Mouse (Mus musculus): Measurements from ENCODE around the gene Epas1. TPM values are rescaled to one million over a fixed set of nuclear protein-coding genes. Genes with fewer than 3 reads are reported as not detected.

Epas1 gene
- total and polyA plus RNA-seq, 3 experiments, result not detected

GRCm38 (mm10) chr17:86872643-86873042, 119.1 kb downstream of the Epas1 start:
- Histone ChIP-seq H3K4me1 (ENCODE audit: control insufficient read depth in 1 of 2, insufficient read depth in 2 of 2, low read length in 2 of 2) (peaks cover 6 to 17% of the 10 kb centered on the region in 2 experiments; a peak in 3 of 4 replicates), H3K9ac (ENCODE audit: control insufficient read depth, low read depth, low read length, poor library complexity, severe bottlenecking) (no peak overlapping the region), H3K27ac (ENCODE audit: control insufficient read depth, low read depth, low read length) (no peak overlapping the region), H3K27me3 (ENCODE audit: control insufficient read depth in 1 of 2, insufficient read depth in 2 of 2, low read length in 2 of 2) (peaks cover 0 to 2% of the 10 kb centered on the region in 2 experiments; a peak in 3 of 4 replicates), H3K79me2 (ENCODE audit: control insufficient read depth, insufficient read depth, low read length, poor library complexity) (no peaks in the 10 kb centered on the region), H3K4me3 (ENCODE audit: control insufficient read depth in 1 of 2, insufficient read depth in 1 of 2, low read depth in 2 of 2, low read length in 2 of 2) (no peak overlapping the region), H3K36me3 (ENCODE audit: control insufficient read depth in 1 of 2, insufficient read depth in 2 of 2, low read length in 2 of 2) (peaks cover 0 to 7% of the 10 kb centered on the region in 2 experiments; a peak in 2 of 4 replicates), H3K9me3 (replicated peaks; ENCODE audit: insufficient read depth, low read length) (no peaks in the 10 kb centered on the region)
- DNase-seq (ENCODE audit: low read depth, low spot score), result no peak
- TF ChIP-seq RAD21 (IDR thresholded peaks at IDR 0.05; ENCODE audit: low read depth, low read length) (no peak), HCFC1 (IDR thresholded peaks at IDR 0.05; ENCODE audit: low read depth, low read length) (no peak), GATA1 (IDR thresholded peaks at IDR 0.05; ENCODE audit: low read depth, low read length) (no peak), MAX (IDR thresholded peaks at IDR 0.05; ENCODE audit: low read length) (no peak), ETS1 (IDR thresholded peaks at IDR 0.05; ENCODE audit: low read depth, low read length) (no peak), TAL1 (IDR thresholded peaks at IDR 0.05; ENCODE audit: low read length) (no peak), CHD2 (IDR thresholded peaks at IDR 0.05; ENCODE audit: low read length) (no peak), MYB (IDR thresholded peaks at IDR 0.05; ENCODE audit: low read depth, low read length) (no peak), RCOR1 (IDR thresholded peaks at IDR 0.05; ENCODE audit: low read depth, low read length) (no peak), GABPA (IDR thresholded peaks at IDR 0.05; ENCODE audit: low read depth, low read length) (no peak), KAT2A (conservative IDR thresholded peaks at IDR 0.05; ENCODE audit: low read depth, low read length) (no peak), POLR2AphosphoS2 (IDR thresholded peaks at IDR 0.05; ENCODE audit: low read length) (no peak), USF1 (IDR thresholded peaks at IDR 0.05; ENCODE audit: low read depth, low read length) (no peak), ZNF384 (IDR thresholded peaks at IDR 0.05; ENCODE audit: low read depth, low read length) (no peak), SIN3A (IDR thresholded peaks at IDR 0.05; ENCODE audit: low read length) (no peak), MYC (IDR thresholded peaks at IDR 0.05; ENCODE audit: low read depth, low read length) (no peak), CHD1 (IDR thresholded peaks at IDR 0.05; ENCODE audit: low read depth, low read length) (no peak), MAFK (IDR thresholded peaks at IDR 0.05; ENCODE audit: borderline replicate concordance, low read depth, low read length) (no peak)

GRCm38 (mm10) chr17:86876940-86877339, 123.4 kb downstream of the Epas1 start:
- TF ChIP-seq MAX (IDR thresholded peaks at IDR 0.05; ENCODE audit: low read length) (0 out of 2 replicates have a peak, but pooled peaks have one; percentile 21), GATA1 (IDR thresholded peaks at IDR 0.05; ENCODE audit: low read depth, low read length) (peak; percentile 34; the same call in 1 of the 2 replicates), MAFK (IDR thresholded peaks at IDR 0.05; ENCODE audit: borderline replicate concordance, low read depth, low read length) (no peak), NELFE (IDR thresholded peaks at IDR 0.05; ENCODE audit: low read depth, low read length) (no peak), MXI1 (IDR thresholded peaks at IDR 0.05; ENCODE audit: low read depth, low read length) (peak; percentile 61; the same call in 1 of the 2 replicates), USF1 (IDR thresholded peaks at IDR 0.05; ENCODE audit: low read depth, low read length) (0 out of 2 replicates have a peak, but pooled peaks have one; percentile 13), SIN3A (IDR thresholded peaks at IDR 0.05; ENCODE audit: low read length) (peak; percentile 38; the same call in 1 of the 2 replicates), ZC3H11A (IDR thresholded peaks at IDR 0.05; ENCODE audit: low read depth, low read length) (no peak), EP300 (IDR thresholded peaks at IDR 0.05; ENCODE audit: low read depth in 1 of 2, low read length in 2 of 2) (peak; percentile 40 to 46; a peak in 1 of 4 replicates), BHLHE40 (IDR thresholded peaks at IDR 0.05; ENCODE audit: borderline replicate concordance, low read depth, low read length) (peak; percentile 53; the same call in 1 of the 2 replicates), ETS1 (IDR thresholded peaks at IDR 0.05; ENCODE audit: low read depth, low read length) (peak; percentile 63), TCF12 (IDR thresholded peaks at IDR 0.05; ENCODE audit: low read depth, low read length) (0 out of 2 replicates have a peak, but pooled peaks have one; percentile 11), USF2 (IDR thresholded peaks at IDR 0.05; ENCODE audit: borderline replicate concordance in 1 of 2, insufficient read depth in 1 of 2, low read depth in 1 of 2, low read length in 2 of 2) (no peak)
- DNase-seq (ENCODE audit: low read depth, low spot score), result peak; percentile 28

More at GRCm38 (mm10) chr17:86876940-86877339, 123.4 kb downstream of the Epas1 start:
- Histone ChIP-seq H3K27me3 (ENCODE audit: control insufficient read depth in 1 of 2, insufficient read depth in 2 of 2, low read length in 2 of 2) (no peaks in the 10 kb centered on the region), H3K4me3 (ENCODE audit: control insufficient read depth in 1 of 2, insufficient read depth in 1 of 2, low read depth in 2 of 2, low read length in 2 of 2) (peak overlapping the region; percentile 50 to 62), H3K36me3 (ENCODE audit: control insufficient read depth in 1 of 2, insufficient read depth in 2 of 2, low read length in 2 of 2) (peaks cover 0 to 26% of the 10 kb centered on the region in 2 experiments; a peak in 2 of 4 replicates), H3K9me3 (replicated peaks; ENCODE audit: insufficient read depth, low read length) (no peaks in the 10 kb centered on the region), H3K4me1 (ENCODE audit: control insufficient read depth in 1 of 2, insufficient read depth in 2 of 2, low read length in 2 of 2) (peaks cover 16 to 34% of the 10 kb centered on the region in 2 experiments), H3K27ac (ENCODE audit: control insufficient read depth, low read depth, low read length) (no peak overlapping the region), H3K79me2 (ENCODE audit: control insufficient read depth, insufficient read depth, low read length, poor library complexity) (no peaks in the 10 kb centered on the region), H3K9ac (ENCODE audit: control insufficient read depth, low read depth, low read length, poor library complexity, severe bottlenecking) (peak overlapping the region; percentile 28; the same call in 1 of the 2 replicates)
